Mouse (Mus musculus) MEL (cell line): ENCODE measurements around the gene Drp2. TPM values are rescaled to one million over a fixed set of nuclear protein-coding genes. Genes with fewer than 3 reads are reported as not detected.

ENCODE experiments used
- DNase-seq: peaks from one replicate; pipeline ENCODE4 v3.0.0; 2011; ENCODE audit warnings: low read depth, low spot score
- H3K27ac ChIP-seq: 2 replicates; pipeline ENCODE4 v1.5.1; 2012; ENCODE audit warnings: low read depth, mild to moderate bottlenecking, control low read depth, low read length, moderate library complexity; ENCODE audit not compliant: control insufficient read depth
- H3K27me3 ChIP-seq, 2 experiments: fragments of 150-350 bp in 1 of 2; sonication (generic) in 1 of 2; 2 replicates each; pipeline ENCODE4 v1.6.1; 2012; ENCODE audit warnings: low read length in 2 of 2, mild to moderate bottlenecking in 2 of 2, improper control_type of control experiment in 1 of 2, moderate library complexity in 1 of 2; ENCODE audit not compliant: insufficient read depth in 2 of 2, control insufficient read depth in 1 of 2
- H3K36me3 ChIP-seq, 2 experiments: 2 replicates each; pipeline ENCODE4 v1.6.1; 2012 to 2014; ENCODE audit warnings: low read length in 2 of 2, improper control_type of control experiment in 1 of 2, inconsistent platforms in 1 of 2, mild to moderate bottlenecking in 1 of 2; ENCODE audit not compliant: insufficient read depth in 2 of 2, control insufficient read depth in 1 of 2
- H3K4me1 ChIP-seq, 2 experiments: fragments of 150-350 bp in 1 of 2; sonication (generic) in 1 of 2; 2 replicates each; pipeline ENCODE4 v1.6.1; 2012; ENCODE audit warnings: low read length in 2 of 2, improper control_type of control experiment in 1 of 2, mild to moderate bottlenecking in 1 of 2; ENCODE audit not compliant: insufficient read depth in 2 of 2, control insufficient read depth in 1 of 2
- H3K4me3 ChIP-seq, 2 experiments: fragments of 150-350 bp in 1 of 2; sonication (generic) in 1 of 2; 2 replicates each; pipeline ENCODE4 v1.5.1; 2012; ENCODE audit warnings: low read depth in 2 of 2, low read length in 2 of 2, mild to moderate bottlenecking in 2 of 2, moderate library complexity in 2 of 2, control low read depth in 1 of 2, improper control_type of control experiment in 1 of 2; ENCODE audit not compliant: control insufficient read depth in 1 of 2, insufficient read depth in 1 of 2
- H3K79me2 ChIP-seq: 2 replicates; pipeline ENCODE4 v1.6.1; 2012; ENCODE audit warnings: mild to moderate bottlenecking, low read length, moderate library complexity; ENCODE audit not compliant: control insufficient read depth, poor library complexity, insufficient read depth
- H3K9ac ChIP-seq: 2 replicates; pipeline ENCODE4 v1.6.1; 2012; ENCODE audit warnings: low read depth, mild to moderate bottlenecking, control low read depth, low read length, moderate library complexity; ENCODE audit not compliant: control insufficient read depth, poor library complexity, severe bottlenecking
- H3K9me3 ChIP-seq: fragments of 150-350 bp; sonication (generic); replicated peaks from 2 replicates; pipeline ENCODE4 v1.6.1; 2012; ENCODE audit warnings: mild to moderate bottlenecking, low read length, improper control_type of control experiment, moderate library complexity; ENCODE audit not compliant: insufficient read depth
- BHLHE40 ChIP-seq: IDR thresholded peaks from 2 replicates; pipeline ENCODE4 v1.6.1; 2012; ENCODE audit warnings: low read depth, mild to moderate bottlenecking, inconsistent platforms, low read length, improper control_type of control experiment, borderline replicate concordance
- CTCF ChIP-seq, 3 experiments: IDR thresholded peaks in 2 of 3; conservative IDR thresholded peaks in 1 of 3; 2 replicates each; pipeline ENCODE4 v1.5.1; 2011 to 2012; ENCODE audit warnings: low read length in 3 of 3, low read depth in 2 of 3, mild to moderate bottlenecking in 2 of 3, improper control_type of control experiment in 1 of 3, inconsistent platforms in 1 of 3, mixed read lengths in 1 of 3, moderate library complexity in 1 of 3; ENCODE audit not compliant: control insufficient read depth in 1 of 3, insufficient read depth in 1 of 3, poor library complexity in 1 of 3, severe bottlenecking in 1 of 3
- ELF1 ChIP-seq: IDR thresholded peaks from 2 replicates; pipeline ENCODE4 v1.6.1; 2014; ENCODE audit warnings: low read depth, mild to moderate bottlenecking, inconsistent platforms, low read length, improper control_type of control experiment, moderate library complexity
- GABPA ChIP-seq: IDR thresholded peaks from 2 replicates; pipeline ENCODE4 v1.6.1; 2012; ENCODE audit warnings: low read depth, mild to moderate bottlenecking, inconsistent platforms, low read length, improper control_type of control experiment, moderate library complexity
- GATA1 ChIP-seq: IDR thresholded peaks from 2 replicates; pipeline ENCODE4 v1.6.1; 2011; ENCODE audit warnings: low read depth, low read length, improper control_type of control experiment
- KAT2A ChIP-seq: conservative IDR thresholded peaks from 2 replicates; pipeline ENCODE4 v1.6.1; 2012; ENCODE audit warnings: low read depth, low read length, improper control_type of control experiment, inconsistent platforms
- MAZ ChIP-seq: IDR thresholded peaks from 2 replicates; pipeline ENCODE4 v1.6.1; 2012; ENCODE audit warnings: low read depth, mild to moderate bottlenecking, inconsistent platforms, low read length, improper control_type of control experiment
- MEF2A ChIP-seq: IDR thresholded peaks from 2 replicates; pipeline ENCODE4 v1.6.1; 2014; ENCODE audit warnings: low read depth, mild to moderate bottlenecking, inconsistent platforms, low read length, improper control_type of control experiment; ENCODE audit not compliant: poor library complexity, insufficient replicate concordance, severe bottlenecking; ENCODE audit errors: extremely low read depth
- MYC ChIP-seq: IDR thresholded peaks from 2 replicates; pipeline ENCODE4 v1.6.1; 2011; ENCODE audit warnings: low read depth, mild to moderate bottlenecking, low read length, improper control_type of control experiment, moderate library complexity
- NELFE ChIP-seq: IDR thresholded peaks from 2 replicates; pipeline ENCODE4 v1.6.1; 2011; ENCODE audit warnings: low read depth, low read length, improper control_type of control experiment
- POLR2A ChIP-seq, 2 experiments: IDR thresholded peaks; 2 replicates each; pipeline ENCODE4 v1.6.1; 2011 to 2012; ENCODE audit warnings: low read length in 2 of 2, mild to moderate bottlenecking in 2 of 2, control low read depth in 1 of 2, improper control_type of control experiment in 1 of 2, low read depth in 1 of 2, moderate library complexity in 1 of 2; ENCODE audit not compliant: control insufficient read depth in 1 of 2, insufficient read depth in 1 of 2, poor library complexity in 1 of 2
- POLR2AphosphoS5 ChIP-seq: IDR thresholded peaks from 2 replicates; pipeline ENCODE4 v1.6.1; 2012; ENCODE audit warnings: low read depth, borderline replicate concordance, mild to moderate bottlenecking, inconsistent platforms, low read length, moderate library complexity, mixed read lengths
- RCOR1 ChIP-seq: IDR thresholded peaks from 2 replicates; pipeline ENCODE4 v1.6.1; 2012; ENCODE audit warnings: low read depth, mild to moderate bottlenecking, inconsistent platforms, low read length, improper control_type of control experiment
- USF1 ChIP-seq: IDR thresholded peaks from 2 replicates; pipeline ENCODE4 v1.6.1; 2014; ENCODE audit warnings: low read depth, mild to moderate bottlenecking, inconsistent platforms, low read length, improper control_type of control experiment, moderate library complexity
- ZC3H11A ChIP-seq: IDR thresholded peaks from 2 replicates; pipeline ENCODE4 v1.6.1; 2012; ENCODE audit warnings: low read depth, mild to moderate bottlenecking, inconsistent platforms, low read length, improper control_type of control experiment
- polyA plus RNA-seq, 2 experiments: library from polyadenylated mRNA; stranded (reverse) in 1 of 2; unstranded in 1 of 2; fragments of >175 nt in 1 of 2; fragments of >200 nt in 1 of 2; gene quantifications; 2 replicates each; pipeline versions ENCODE4 v1.2.1 to v1.2.4; 2012; ENCODE audit warnings: low replicate concordance in 2 of 2, low read depth in 1 of 2; ENCODE audit not compliant: insufficient read length in 2 of 2, insufficient read depth in 1 of 2, missing spikeins in 1 of 2
- total RNA-seq: library from RNA; depleted of rRNA; stranded (reverse); fragments of 300-350 nt; gene quantifications from 2 replicates; pipeline ENCODE4 v1.2.3, GENCODE M21; 2012; rRNA removed

The Drp2 gene
- total RNA-seq, result 0.39 and 0.49 TPM in 2 replicates
- 1 to 10 TPM in 1 of 2 experiments, not detected in 1; 1.6 TPM for polyA plus RNA-seq

GRCm38 (mm10) chrX:134403863-134404583 lies at the start of gene Drp2:
Gene Drp2, plus strand, starts transcription at chrX:134404551.
- no peak for DNase-seq
- Histone ChIP-seq H3K9me3 (no peaks in the 10 kb centered on the region), H3K36me3 (no peaks in the 10 kb centered on the region), H3K4me1 (no peaks in the 10 kb centered on the region), H3K27me3 (no peaks in the 10 kb centered on the region), H3K79me2 (no peaks in the 10 kb centered on the region), H3K27ac (no peak within 1 kb of the TSS), H3K9ac (no peak within 1 kb of the TSS), H3K4me3 (no peak within 1 kb of the TSS)
- TF ChIP-seq POLR2AphosphoS5 (no peak), MEF2A (no peak), USF1 (no peak), MYC (no peak), CTCF (IDR thresholded peaks at IDR 0.05 in 2 of 3, conservative IDR thresholded peaks at IDR 0.05 in 1 of 3; ENCODE audit: control insufficient read depth in 1 of 3, insufficient read depth in 1 of 3, low read depth in 2 of 3, low read length in 3 of 3, poor library complexity in 1 of 3, severe bottlenecking in 1 of 3) (no peak), MAZ (no peak), ELF1 (no peak), GATA1 (no peak), RCOR1 (no peak), ZC3H11A (no peak), GABPA (no peak), POLR2A (IDR thresholded peaks at IDR 0.05; ENCODE audit: control insufficient read depth in 1 of 2, insufficient read depth in 1 of 2, low read depth in 1 of 2, low read length in 2 of 2, poor library complexity in 1 of 2) (no peak), NELFE (no peak), BHLHE40 (no peak)

- peaks cover 0 to 45% of the 10 kb centered on the region in 2 experiments; a peak in 2 of 4 replicates for H3K36me3 ChIP-seq
- TF ChIP-seq POLR2A (IDR thresholded peaks at IDR 0.05; ENCODE audit: control insufficient read depth in 1 of 2, insufficient read depth in 1 of 2, low read depth in 1 of 2, low read length in 2 of 2, poor library complexity in 1 of 2) (no peak), KAT2A (no peak)
Observed at GRCm38 (mm10) chrX:134359336-134359735, 45.0 kb upstream of the Drp2 start.

More at GRCm38 (mm10) chrX:134359336-134359735, 45.0 kb upstream of the Drp2 start:
- H3K4me1 ChIP-seq, result no peaks in the 10 kb centered on the region
- no peak overlapping the region for H3K27ac ChIP-seq
- no peaks in the 10 kb centered on the region for H3K27me3 ChIP-seq
- H3K9me3 ChIP-seq, result no peaks in the 10 kb centered on the region
- no peak overlapping the region for H3K9ac ChIP-seq
- DNase-seq, result no peak
- H3K79me2 ChIP-seq, result no peaks in the 10 kb centered on the region
- H3K4me3 ChIP-seq, result no peak overlapping the region
